Mouse (Mus musculus) retina, embryonic 14.5 days (tissue): ENCODE measurements around the gene Plcd4.

Experiments used
- DNase-seq: peaks from one replicate; pipeline ENCODE4 v3.0.0-alpha.2; 2015; ENCODE audit warnings: low spot score

Plcd4 gene

GRCm38 (mm10) chr1:74600501-74601266, 58.0 kb downstream of the Plcd4 start:
- DNase-seq = peak; percentile 11

GRCm38 (mm10) chr1:74601267-74601962, 58.7 kb downstream of the Plcd4 start, which contains the start of the genes Rnf25 and Stk36:
Gene Rnf25, minus strand, starts transcription at chr1:74601397.
Gene Stk36, plus strand, starts transcription at chr1:74601445.
- peak; percentile 96 for DNase-seq
